8 mouse cellular contexts compared by ENCODE assay signal in the genomic region with DNA sequence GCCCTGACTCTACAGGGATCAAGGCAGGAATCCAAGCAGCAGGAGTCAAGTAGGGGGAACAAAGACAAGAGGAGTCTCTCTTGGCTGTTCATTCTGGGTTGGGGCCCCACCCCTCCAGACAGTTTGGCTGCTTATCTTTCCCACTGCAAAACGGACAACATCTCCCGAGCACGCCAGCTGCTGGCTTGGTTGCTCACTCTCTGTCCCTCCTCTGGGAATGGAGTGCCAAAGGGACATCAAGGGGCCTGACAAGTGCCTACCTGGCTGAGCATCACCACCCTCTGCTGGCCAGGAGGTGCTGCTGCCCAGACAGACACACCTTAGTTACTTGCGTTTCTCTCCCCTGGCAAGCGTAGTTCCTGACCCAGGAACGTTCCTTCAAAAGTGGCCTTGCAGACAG. TPM values are rescaled to one million over a fixed set of nuclear protein-coding genes. Genes with fewer than 3 reads are reported as not detected.
DNase-seq lines count a peak whose midpoint lies in the region; ATAC-seq and TF ChIP-seq lines count a peak whose summit lies in the region.

No protein-coding gene starts in this region.

- no peaks in the 10 kb centered on the region for H3K27me3 ChIP-seq in E14TG2a.4 (ENCODE audit: insufficient read depth, low read length)
- no peaks in the 10 kb centered on the region for H3K27me3 ChIP-seq in forebrain, embryonic 16.5 days (replicated peaks; ENCODE audit: control insufficient read depth, insufficient read depth, low read length)
- no peaks in the 10 kb centered on the region for H3K27me3 ChIP-seq in intestine, embryonic 16.5 days (replicated peaks; ENCODE audit: control insufficient read depth, insufficient read depth, low read length)
- no peaks in the 10 kb centered on the region for H3K27me3 ChIP-seq in lung, postnatal 0 days (replicated peaks; ENCODE audit: insufficient read depth, low read length)
- no peaks in the 10 kb centered on the region for H3K27me3 ChIP-seq in testis, adult 2 months (ENCODE audit: control insufficient read depth, insufficient read depth, low read length)

- DNase-seq in MN1 (ENCODE audit: low spot score): peak; percentile 44
- DNase-seq in lung, postnatal 0 days (ENCODE audit: low spot score): peak; percentile 76
- DNase-seq in layer of hippocampus, adult 11-12 months (ENCODE audit: low spot score): no peak

- ATAC-seq in forebrain, embryonic 16.5 days: no peak
- peak; percentile 49 for ATAC-seq in intestine, embryonic 16.5 days
- ATAC-seq in lung, postnatal 0 days: peak; percentile 19
- ATAC-seq in granulocyte monocyte progenitor cell, adult 5-6 weeks (replicated peaks; ENCODE audit: poor library complexity, severe bottlenecking): no peak

- peaks cover 84% of the 10 kb centered on the region for H3K36me3 ChIP-seq in E14TG2a.4 (ENCODE audit: insufficient read depth, low read length)
- H3K36me3 ChIP-seq in forebrain, embryonic 16.5 days (ENCODE audit: control insufficient read depth, insufficient read depth): peaks cover 24% of the 10 kb centered on the region
- H3K36me3 ChIP-seq in intestine, embryonic 16.5 days (ENCODE audit: control insufficient read depth, insufficient read depth, low read length): peaks cover 26% of the 10 kb centered on the region
- peaks cover 17% of the 10 kb centered on the region; the same call in 1 of the 2 replicates for H3K36me3 ChIP-seq in lung, postnatal 0 days (ENCODE audit: insufficient read depth, low read length)
- H3K36me3 ChIP-seq in testis, adult 2 months (ENCODE audit: control insufficient read depth, insufficient read depth, low read length): peaks cover 6% of the 10 kb centered on the region; the same call in 1 of the 2 replicates

- H3K4me2 ChIP-seq in forebrain, embryonic 16.5 days (ENCODE audit: low read length): no peak overlapping the region
- no peak overlapping the region for H3K4me2 ChIP-seq in intestine, embryonic 16.5 days (ENCODE audit: low read depth, low read length)
- H3K4me2 ChIP-seq in lung, postnatal 0 days (replicated peaks; ENCODE audit: low read depth, low read length): no peak overlapping the region

- H3K4me3 ChIP-seq in E14TG2a.4 (replicated peaks; ENCODE audit: low read length): 0 out of 2 replicates have a peak overlapping the region, but pooled peaks have one; percentile 4
- no peak overlapping the region for H3K4me3 ChIP-seq in forebrain, embryonic 16.5 days (replicated peaks; ENCODE audit: low read length)
- no peak overlapping the region for H3K4me3 ChIP-seq in intestine, embryonic 16.5 days (ENCODE audit: low read length)
- H3K4me3 ChIP-seq in lung, postnatal 0 days (ENCODE audit: low read depth, low read length): no peak overlapping the region
- H3K4me3 ChIP-seq in testis, adult 2 months (ENCODE audit: control insufficient read depth, low read depth, low read length): no peak overlapping the region

- peak overlapping the region; percentile 60 for H3K9ac ChIP-seq in forebrain, embryonic 16.5 days (replicated peaks; ENCODE audit: low read depth, low read length)
- peak overlapping the region; percentile 38 for H3K9ac ChIP-seq in intestine, embryonic 16.5 days (ENCODE audit: low read depth, low read length)
- no peak overlapping the region for H3K9ac ChIP-seq in lung, postnatal 0 days (replicated peaks; ENCODE audit: low read depth)

- no peak for TF ChIP-seq EP300 in lung, postnatal 0 days (IDR thresholded peaks at IDR 0.05)

- TF ChIP-seq CTCF in E14TG2a.4 (conservative IDR thresholded peaks at IDR 0.05; ENCODE audit: low read length): peak; percentile 14; the same call in 1 of the 2 replicates
- TF ChIP-seq CTCF in lung, postnatal 0 days (IDR thresholded peaks at IDR 0.05): peak; percentile 70
- TF ChIP-seq CTCF in testis, adult 2 months (IDR thresholded peaks at IDR 0.05; ENCODE audit: control insufficient read depth, insufficient read depth, insufficient replicate concordance, low read depth, low read length): no peak

- no peaks in the 10 kb centered on the region for H3K9me3 ChIP-seq in E14TG2a.4 (ENCODE audit: low read length)
- H3K9me3 ChIP-seq in forebrain, embryonic 16.5 days (ENCODE audit: control insufficient read depth, low read length): no peaks in the 10 kb centered on the region
- H3K9me3 ChIP-seq in intestine, embryonic 16.5 days (ENCODE audit: control insufficient read depth, low read length): no peaks in the 10 kb centered on the region
- no peaks in the 10 kb centered on the region for H3K9me3 ChIP-seq in lung, postnatal 0 days (ENCODE audit: low read length)

- peaks cover 84% of the 10 kb centered on the region for H3K4me1 ChIP-seq in E14TG2a.4 (replicated peaks; ENCODE audit: low read depth, low read length)
- peaks cover 36% of the 10 kb centered on the region for H3K4me1 ChIP-seq in forebrain, embryonic 16.5 days (replicated peaks; ENCODE audit: control insufficient read depth, insufficient read depth, low read length)
- peaks cover 42% of the 10 kb centered on the region for H3K4me1 ChIP-seq in intestine, embryonic 16.5 days (ENCODE audit: control insufficient read depth, insufficient read depth, low read length)
- H3K4me1 ChIP-seq in lung, postnatal 0 days (ENCODE audit: insufficient read depth, low read depth, low read length): 0 out of 2 replicates have a peak, but pooled peaks cover 4% of the 10 kb centered on the region
- H3K4me1 ChIP-seq in testis, adult 2 months (ENCODE audit: control insufficient read depth, insufficient read depth, low read length): peaks cover 7% of the 10 kb centered on the region

- peak overlapping the region; percentile 98 for H3K27ac ChIP-seq in forebrain, embryonic 16.5 days (ENCODE audit: low read length)
- H3K27ac ChIP-seq in intestine, embryonic 16.5 days (ENCODE audit: low read length): peak overlapping the region; percentile 80
- peak overlapping the region; percentile 70 for H3K27ac ChIP-seq in lung, postnatal 0 days (ENCODE audit: low read length)
- peak overlapping the region; percentile 80; the same call in 1 of the 2 replicates for H3K27ac ChIP-seq in testis, adult 2 months (ENCODE audit: control insufficient read depth, insufficient read depth, low read depth, low read length)

- 37% methylated on average over 6 of the region's 6 CpGs for whole genome bisulfite sequencing in forebrain, embryonic 16.5 days
- 42% methylated on average over 6 of the region's 6 CpGs for WGBS in intestine, embryonic 16.5 days
- WGBS in lung, postnatal 0 days: 31% methylated on average over 6 of the region's 6 CpGs

- TF ChIP-seq POLR2A in testis, adult 2 months (IDR thresholded peaks at IDR 0.05; ENCODE audit: control insufficient read depth, low read depth, low read length): no peak

RNA-seq across cellular contexts. Expression of gene Bcar1, which starts 25.7 kb away (rescaled TPM):
- polyA plus RNA-seq in forebrain, embryonic 16.5 days (2015; fragmentation: Nextera tagmentation; extraction: Ambion mirVana): 45.9 and 52.5 TPM in 2 replicates
- 44.6 and 48.5 TPM in 2 replicates for polyA plus RNA-seq in intestine, embryonic 16.5 days (2015; fragmentation: Nextera tagmentation; extraction: Ambion mirVana)
- 29.3 and 34.2 TPM in 2 replicates for polyA plus RNA-seq in lung, postnatal 0 days (2015; fragmentation: Nextera tagmentation; extraction: Ambion mirVana)
- 29.5 and 30.9 TPM in 2 replicates for polyA plus RNA-seq in testis, adult 2 months (2012; rRNA removed)
- total RNA-seq in granulocyte monocyte progenitor cell, adult 5-6 weeks (2014; fragmentation: Nextera tagmentation): not detected in 2 replicates
- total RNA-seq in granulocyte monocyte progenitor cell, adult 5-6 weeks (2017): not detected in 2 replicates

RNA-seq across cellular contexts. Expression of gene Ctrb1, which starts 27.1 kb away (rescaled TPM):
- not detected in 2 replicates for polyA plus RNA-seq in forebrain, embryonic 16.5 days (2015; fragmentation: Nextera tagmentation; extraction: Ambion mirVana)
- 1,904 and 2,500 TPM in 2 replicates for polyA plus RNA-seq in intestine, embryonic 16.5 days (2015; fragmentation: Nextera tagmentation; extraction: Ambion mirVana)
- not detected in 2 replicates for polyA plus RNA-seq in lung, postnatal 0 days (2015; fragmentation: Nextera tagmentation; extraction: Ambion mirVana)
- polyA plus RNA-seq in testis, adult 2 months (2012; rRNA removed): 1.4 and 3.1 TPM in 2 replicates
- not detected in 2 replicates for total RNA-seq in granulocyte monocyte progenitor cell, adult 5-6 weeks (2014; fragmentation: Nextera tagmentation)
- total RNA-seq in granulocyte monocyte progenitor cell, adult 5-6 weeks (2017): not detected in 2 replicates

Comparison
In these comparisons a context has a peak if more than half of its experiments do, and no peak if none do; other contexts are left out.
1. ATAC-seq: peak in intestine, embryonic 16.5 days (single experiment) and lung, postnatal 0 days (single experiment); none in forebrain, embryonic 16.5 days (single experiment) and granulocyte monocyte progenitor cell, adult 5-6 weeks (single experiment).
2. RNA of gene Ctrb1, which starts 27.1 kb away (polyA plus RNA-seq): 1,904 to 2,500 TPM in intestine, embryonic 16.5 days; 1.4 to 3.1 TPM in testis, adult 2 months, not detected in forebrain, embryonic 16.5 days and not detected in lung, postnatal 0 days; every median in the first group is over 100 times any median in the second.
3. Peak in every context shown above with its lines, with median percentiles within 50 percentile points of each other: H3K27ac ChIP-seq.